Mouse (Mus musculus): ENCODE data around the gene Mief1.

Mief1 gene

DNA sequence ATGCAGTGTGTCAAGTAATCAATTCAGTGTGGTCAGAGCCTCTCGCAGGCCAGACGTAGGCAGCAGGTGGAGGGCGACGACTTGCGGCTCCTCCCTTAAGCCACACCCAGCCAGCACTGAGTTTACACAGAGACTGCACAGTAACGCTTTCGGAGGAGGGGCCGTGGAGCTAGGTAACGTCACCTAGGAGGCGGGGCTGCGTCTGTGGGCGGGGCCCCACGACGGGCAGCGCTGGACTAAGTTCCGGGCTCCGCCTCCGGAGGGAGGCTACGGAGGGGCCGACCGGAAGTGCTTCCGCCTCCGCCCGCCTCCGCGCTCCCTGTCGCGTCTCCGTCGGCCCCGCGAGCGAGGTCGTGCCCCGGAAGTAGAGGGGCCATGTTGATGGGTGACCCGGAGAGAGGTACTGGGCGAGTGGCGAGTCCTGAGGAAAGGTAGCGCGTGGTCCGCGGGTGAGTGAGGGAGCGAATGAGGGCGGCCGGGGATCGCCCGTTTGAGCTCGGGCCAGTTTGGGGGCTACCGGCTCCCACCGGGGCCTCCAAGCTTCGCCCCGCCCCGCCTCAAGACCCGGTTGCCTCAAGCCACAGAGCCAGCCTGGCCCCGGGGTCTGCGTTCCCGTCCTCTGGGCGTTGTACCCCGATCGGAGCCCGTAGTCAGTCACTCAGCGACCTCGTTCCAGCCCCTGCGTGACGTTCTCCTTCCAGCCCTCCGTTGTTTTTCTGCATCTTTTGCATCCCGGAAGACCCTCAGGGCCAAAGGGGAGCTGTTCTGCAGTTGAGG lies at the start of gene Mief1:
Gene Mief1 (plus strand): TSS at position 286 of the 777 bp plus-strand sequence.
- CTCF ChIA-PET, result interaction anchor here (0.7 kb wide), 1 partner anchor 299 kb away, joined by 4 read pairs; no protein-coding TSS in a partner anchor

DNA sequence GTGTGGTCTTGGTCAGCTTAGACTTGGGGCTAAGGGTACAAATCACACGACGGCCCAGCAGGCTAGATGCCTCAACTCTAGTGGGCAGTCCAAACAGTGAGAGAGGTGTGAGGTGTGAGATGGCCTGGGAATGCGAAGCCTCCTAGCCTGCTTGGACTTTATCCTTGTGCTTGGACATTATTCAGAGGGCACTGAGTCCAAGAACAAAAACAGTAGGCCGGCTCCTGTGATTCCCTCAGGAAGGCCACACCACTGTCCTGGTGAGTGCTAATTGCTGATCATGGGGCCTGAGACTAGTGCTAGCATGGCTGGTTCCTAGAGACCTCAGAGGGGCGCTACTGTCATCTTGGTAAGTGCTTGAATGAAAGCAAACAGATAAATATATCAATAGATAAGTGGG lies 44.9 kb upstream of the Mief1 start:
- CTCF ChIA-PET, result no interaction called here

DNA sequence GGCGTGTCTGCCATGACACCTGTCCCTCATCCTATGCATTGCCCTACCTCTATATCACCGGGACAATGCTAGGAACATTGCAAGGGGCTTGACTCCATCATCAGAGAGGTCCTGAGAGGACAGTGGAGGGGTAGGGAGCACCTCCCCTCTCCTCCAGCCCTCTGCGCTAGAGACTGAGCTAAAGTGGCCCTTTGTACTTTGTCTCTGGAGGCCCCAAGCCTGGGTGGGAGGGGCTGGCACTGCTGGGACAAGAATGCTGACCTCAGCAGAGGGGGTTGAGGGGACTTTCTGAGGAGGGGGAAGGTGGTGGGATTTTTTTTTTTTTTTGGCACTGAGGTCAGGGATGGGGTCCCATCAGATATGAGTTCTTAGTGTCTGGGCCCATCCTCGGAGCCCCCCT lies 43.7 kb upstream of the Mief1 start:
- CTCF ChIA-PET, result no interaction called here

DNA sequence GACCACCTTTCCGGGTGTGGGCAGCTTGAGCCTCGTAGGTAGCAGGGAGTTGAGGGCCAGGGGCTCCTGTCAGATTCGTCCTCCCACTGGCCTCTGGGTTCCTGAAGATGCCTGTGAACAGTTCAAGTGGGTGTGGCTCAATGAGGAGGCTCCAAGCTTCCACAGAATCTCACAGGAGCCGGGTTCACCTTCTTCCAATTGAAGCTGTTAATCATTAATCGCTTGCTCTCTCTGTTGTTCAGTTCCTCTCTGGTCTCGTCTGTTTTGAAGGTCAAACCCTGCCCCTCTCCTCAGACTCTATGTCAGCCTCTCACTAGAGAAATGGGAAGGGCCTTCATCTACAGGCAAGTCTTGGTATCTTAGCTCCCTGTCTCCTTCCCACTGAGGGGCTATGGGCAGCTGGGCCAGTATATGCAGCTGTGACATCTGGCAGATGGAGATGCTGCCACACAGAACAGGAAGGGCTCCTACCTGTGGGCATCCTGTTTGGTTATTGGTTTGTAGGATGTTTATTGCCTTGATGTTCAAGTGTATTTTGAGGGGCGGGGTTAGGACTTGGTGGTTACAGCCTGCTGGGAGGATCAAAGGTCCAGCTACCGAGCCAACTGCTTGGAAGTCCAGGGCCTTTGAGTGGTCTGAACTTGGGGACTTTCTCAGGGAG lies 42.1 kb upstream of the Mief1 start:
- CTCF ChIA-PET, result no interaction called here

DNA sequence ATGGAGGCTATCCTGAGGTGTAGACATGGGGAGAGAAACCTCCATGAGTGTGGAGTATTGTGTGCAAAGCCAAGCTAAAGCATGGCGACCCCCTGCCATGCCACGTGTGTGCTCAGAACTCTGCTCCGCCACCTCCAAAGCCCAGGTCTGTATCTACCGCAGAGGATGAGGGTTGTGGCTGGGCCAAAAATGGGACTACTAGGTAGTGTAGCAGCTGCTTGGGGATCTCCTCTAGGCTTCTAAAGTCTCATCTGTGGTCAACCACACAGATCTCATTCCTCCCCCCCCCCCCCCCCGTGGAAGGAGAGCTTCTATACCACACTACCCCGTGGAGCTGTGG lies 41.6 kb upstream of the Mief1 start:
- CTCF ChIA-PET, result no interaction called here

DNA sequence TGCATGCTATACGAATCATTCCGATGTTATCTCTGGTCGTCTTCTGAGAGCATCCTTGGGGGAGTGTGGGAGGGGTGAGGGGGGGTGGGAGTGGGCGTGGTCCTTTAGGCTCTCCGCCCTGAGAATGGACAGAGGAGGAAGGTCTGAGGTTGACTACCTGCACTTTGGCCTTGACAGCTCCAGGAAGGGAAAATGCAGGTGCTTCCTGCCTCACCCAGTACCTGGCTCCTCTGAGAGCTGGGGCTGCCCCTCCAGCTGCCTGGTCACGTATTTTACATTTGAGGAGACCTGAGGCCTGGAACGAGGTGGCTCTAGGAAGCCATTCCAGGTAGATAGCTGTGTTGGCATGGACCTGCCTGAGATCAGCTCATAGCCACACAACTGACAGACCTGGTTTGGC lies 41.0 kb upstream of the Mief1 start:
- CTCF ChIA-PET, result no interaction called here

DNA sequence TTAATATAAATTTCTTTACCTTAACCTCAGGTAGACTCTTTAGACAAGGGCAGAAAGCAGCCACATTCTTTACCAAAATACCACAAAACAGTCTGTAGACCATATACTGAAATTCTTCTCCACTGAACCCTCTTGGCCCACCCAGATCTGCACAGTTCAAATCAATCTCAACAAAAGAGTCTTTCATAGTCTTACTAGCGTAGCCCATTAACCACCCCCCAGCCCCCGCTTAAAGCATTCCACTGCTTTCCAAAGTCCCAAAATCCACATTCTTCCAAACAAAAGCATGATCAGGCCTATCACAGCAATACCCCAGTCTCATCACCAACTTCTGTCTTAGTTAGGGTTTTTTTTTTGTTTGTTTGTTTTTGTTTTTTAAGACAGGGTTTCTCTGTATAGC lies 34.3 kb upstream of the Mief1 start:
- CTCF ChIA-PET, result no interaction called here

DNA sequence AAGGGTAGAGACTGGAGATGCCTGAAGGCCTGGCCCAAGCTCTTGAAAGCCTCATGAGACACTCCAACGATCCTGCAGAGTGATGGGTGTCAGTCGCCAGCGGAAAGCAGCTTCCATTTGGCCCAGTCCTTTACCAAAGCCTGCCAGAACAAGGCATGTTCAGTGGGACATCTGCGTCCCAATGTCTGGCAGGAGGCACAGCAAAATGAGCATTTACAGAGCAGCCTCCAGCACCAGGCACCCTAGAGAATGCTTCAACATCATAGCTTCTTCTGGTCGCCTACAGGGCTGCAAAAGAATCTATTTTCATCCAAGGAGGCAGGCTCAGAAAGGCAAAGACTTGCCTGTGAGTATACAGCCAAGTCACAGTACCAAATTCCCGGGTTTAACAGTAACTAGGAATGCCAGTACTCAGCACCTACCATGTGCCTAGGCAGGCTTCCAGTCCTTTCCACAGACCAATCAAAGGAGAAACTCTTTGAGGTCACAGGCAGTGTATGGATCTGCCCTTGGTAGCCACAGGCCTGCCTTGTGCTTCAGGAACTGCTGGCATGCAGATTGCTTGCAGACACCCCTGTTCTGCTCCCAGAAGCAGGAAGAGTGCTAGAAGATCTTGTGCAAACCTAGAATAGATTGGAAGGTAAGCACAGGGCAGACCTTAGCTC lies 31.6 kb upstream of the Mief1 start:
- CTCF ChIA-PET, result interaction anchor here (0.5 kb wide), 1 partner anchor 514 kb away, joined by 4 read pairs; no protein-coding TSS in a partner anchor

DNA sequence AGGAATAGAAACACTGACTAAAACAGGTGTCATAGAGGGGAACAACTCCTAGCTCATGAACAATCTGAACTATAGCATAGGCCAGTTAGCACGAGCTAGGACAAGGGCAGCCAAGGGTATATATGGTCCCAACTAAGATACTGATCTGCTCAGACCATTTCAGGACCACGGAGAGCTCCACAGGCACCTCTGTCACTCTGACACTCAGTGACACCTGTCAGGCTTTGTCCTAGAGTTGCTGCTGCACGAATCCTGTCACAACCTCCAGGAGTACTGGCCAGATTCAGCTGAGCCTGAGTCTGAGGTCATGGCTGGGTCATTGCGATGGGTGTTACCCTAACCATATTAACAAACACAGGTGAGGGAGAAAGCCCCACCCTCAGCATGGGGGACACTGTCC lies 30.4 kb upstream of the Mief1 start:
- CTCF ChIA-PET, result no interaction called here

DNA sequence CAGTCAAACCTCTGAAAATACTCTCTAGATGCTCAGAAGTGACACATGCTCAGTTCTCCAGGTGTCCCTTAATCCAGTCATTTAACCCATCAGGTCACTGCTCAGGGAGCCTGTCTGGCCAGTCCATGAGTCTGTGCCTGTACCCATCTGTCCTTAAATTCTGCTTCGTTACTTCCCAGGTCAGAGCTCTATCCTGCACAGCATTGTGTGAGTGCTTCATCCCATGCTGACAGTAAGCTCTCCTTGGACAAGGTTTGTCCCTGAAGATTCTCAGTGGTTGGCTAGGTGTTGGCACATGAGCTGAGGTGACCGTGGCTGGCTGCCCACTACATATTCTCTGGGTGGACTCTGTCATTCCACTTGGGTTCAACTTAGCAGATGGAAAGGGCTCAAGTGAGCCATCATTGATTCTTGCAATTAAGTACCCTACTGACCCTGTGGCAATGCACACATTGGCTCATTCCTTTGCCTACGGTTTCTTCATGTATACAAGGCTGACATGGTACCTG lies 27.7 kb upstream of the Mief1 start:
- CTCF ChIA-PET, result no interaction called here

DNA sequence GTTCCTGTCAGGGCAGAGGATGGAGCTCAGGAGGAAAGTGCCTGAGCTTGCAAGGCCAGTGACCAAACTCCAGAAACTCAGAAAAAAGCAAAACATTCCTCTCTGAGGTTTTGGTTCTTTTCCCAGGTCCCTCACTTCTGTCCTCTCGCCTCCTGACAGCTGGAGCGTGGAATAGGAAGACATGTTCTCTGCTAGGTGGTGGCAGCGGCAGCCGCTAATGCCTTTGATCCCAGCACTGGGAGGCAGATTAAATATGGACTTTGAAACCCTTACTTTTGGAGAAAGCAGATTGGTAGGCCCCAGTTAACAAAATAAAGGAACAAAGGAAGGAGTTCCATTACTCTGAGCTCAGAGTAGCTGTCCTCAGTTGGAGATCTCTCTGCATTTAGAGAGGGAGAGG lies 25.4 kb upstream of the Mief1 start:
- CTCF ChIA-PET, result no interaction called here

DNA sequence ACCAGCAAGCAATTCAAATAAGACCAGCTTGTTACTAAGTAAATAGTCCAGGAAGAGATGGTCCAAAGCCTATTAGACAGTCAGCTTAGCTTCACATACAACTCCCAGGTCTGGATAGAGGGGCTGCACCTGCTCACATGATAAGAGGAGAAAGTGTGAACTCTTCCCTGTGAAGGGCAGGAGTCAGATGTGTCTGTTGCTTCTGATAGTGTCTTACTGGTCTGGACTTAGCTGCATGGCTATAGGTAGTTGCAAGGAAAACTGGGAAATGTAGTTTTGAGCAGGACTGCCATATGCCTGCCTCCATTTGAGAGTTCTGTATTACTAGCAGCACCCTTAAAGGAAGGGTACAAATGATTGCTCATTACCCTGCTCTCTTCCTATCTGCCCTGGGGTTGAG lies 20.1 kb upstream of the Mief1 start:
- CTCF ChIA-PET, result interaction anchor here (0.6 kb wide), 1 partner anchor 484 kb away, joined by 3 read pairs; no protein-coding TSS in a partner anchor

DNA sequence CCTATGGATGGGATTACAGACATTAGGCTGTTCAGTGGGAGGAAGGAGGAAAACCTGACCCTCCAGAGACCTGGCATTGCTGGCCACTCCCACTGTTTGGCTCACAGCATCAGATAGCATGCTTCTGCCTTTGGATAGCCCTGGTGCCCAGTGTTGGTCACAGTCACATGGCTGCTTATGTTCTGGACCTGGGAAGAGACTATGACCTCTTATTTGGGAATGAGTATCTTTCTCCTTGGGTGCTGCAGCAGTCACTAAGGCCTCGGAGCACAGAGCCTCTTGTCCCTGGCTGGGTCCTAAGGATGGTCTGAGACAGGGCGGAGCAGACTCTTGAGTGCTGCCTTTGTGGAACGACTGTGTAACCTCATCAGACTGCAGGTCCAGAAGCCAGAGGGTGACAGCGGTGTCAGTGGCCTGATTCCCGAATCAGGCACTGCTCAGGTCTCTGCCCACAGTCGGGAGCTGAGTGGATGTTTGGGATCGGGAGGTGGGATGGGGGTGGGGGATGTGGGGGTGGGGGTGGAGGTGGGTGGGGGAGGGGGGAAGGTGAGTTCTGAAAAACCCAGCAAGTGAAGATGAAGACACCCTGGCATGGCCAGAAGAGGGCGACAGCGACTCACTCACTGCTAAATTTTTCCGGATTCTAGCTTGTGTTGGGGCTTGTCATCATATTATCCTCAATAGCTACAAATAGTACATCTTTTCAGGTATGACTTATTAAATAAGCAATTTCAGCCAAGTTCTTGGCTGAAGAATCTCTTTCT lies 17.9 kb upstream of the Mief1 start:
- CTCF ChIA-PET, result interaction anchor here (1.7 kb wide), 1 partner anchor 9 kb away, joined by 4 read pairs; no protein-coding TSS in a partner anchor

DNA sequence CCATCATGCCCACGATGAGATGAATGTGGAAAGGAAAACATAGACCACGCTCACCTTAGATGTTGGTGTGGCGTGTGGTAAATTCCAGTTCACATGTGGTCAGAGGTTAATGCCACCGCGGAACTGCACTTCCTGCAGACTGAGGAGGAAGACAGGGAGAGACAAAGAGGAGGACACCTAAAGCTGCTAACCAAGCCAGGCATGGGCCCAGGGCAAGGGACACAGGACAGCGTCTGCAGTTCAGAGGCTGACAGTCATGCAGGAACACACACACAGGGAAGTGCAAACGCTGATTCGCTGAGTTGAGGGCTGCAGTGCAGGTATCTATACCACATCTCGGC lies 17.4 kb upstream of the Mief1 start:
- CTCF ChIA-PET, result interaction anchor here (1.7 kb wide), 1 partner anchor 9 kb away, joined by 4 read pairs; no protein-coding TSS in a partner anchor

DNA sequence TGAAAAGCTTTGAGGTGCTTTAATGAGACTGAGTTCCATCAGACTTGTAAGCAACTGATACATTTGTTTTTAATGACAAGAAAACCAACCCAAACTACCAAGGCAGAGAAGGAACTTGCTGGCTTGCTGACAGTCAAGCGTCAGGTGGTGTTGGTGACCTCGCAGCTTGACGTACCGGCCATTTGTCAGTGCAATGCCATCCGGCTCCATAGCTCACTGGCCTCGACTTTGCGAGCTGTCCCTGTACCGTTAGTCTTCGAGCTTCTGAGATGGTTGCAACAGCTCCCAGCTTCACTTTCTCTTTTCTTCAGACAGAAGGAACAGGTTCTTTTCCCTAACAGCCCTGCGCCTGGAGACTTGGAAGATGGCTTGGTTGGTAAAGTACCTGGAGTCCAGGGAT lies 16.3 kb upstream of the Mief1 start:
- CTCF ChIA-PET, result interaction anchor here (0.6 to 1.7 kb wide), 3 partner anchors 8 to 958 kb away, joined by 4 to 5 read pairs (median 5); no protein-coding TSS in a partner anchor

DNA sequence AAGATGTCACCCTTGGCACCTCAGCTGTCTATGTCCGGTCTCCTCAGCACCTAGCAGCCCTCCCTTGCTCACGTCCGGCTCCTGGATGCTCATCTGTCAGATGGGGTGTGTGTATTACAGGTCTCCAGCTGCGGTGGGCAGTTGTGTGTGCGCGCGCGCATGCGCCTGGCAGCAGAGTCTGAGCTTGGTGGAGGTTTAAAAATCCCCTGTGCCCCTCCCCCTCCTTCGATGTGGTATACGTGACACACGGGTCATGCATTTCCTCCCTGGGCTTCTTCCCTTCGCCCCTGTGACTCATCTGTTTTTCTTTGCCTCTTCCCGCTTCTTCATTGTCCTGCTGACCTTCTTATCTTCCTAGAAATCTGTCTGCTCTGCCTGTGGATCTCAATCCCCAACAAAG lies 14.6 kb upstream of the Mief1 start:
- CTCF ChIA-PET, result no interaction called here

DNA sequence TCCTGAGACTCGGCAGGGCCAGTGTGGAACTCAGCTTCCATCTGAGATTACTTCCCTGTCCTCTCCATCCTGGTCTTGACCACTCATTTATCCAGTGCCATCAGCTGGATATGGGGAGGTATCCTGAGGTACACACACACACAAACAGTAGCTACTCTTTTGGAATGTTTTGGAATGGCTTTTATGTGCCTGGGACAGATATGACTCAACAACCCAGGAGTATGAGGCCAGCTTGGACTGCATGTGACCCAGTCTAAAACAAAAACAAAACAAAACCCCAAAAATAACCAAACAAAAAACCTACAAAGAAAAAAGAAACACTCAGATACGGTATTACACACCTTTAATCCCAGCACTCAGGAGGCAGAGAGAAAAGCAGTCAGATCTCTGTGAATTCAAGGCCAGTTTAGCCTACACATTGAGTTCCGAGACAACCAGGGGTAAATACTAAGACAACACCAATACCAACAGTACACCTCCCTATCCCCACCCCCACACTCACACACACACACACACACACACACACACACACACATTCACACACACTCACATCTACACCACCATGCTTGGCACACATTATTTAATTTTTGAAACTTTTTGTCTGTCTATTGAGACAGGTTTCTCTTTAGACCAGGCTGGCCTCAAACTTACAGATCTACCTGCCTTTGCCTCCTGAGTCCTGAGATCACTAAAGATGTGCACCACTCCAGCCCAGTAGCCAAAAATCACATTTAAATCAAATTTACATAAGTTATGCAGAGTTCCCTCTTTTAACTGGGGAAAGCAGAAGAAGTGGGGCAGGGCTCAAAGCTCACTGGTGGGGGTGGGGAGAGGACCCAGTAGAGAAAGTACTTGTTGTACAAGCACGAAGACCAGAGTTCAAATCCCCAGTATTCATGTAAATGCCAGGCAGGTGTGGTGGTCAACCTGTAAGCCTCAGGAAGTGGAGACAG lies 13.8 kb upstream of the Mief1 start:
- CTCF ChIA-PET, result interaction anchor here (0.6 kb wide), 1 partner anchor 988 kb away, joined by 3 read pairs; no protein-coding TSS in a partner anchor

DNA sequence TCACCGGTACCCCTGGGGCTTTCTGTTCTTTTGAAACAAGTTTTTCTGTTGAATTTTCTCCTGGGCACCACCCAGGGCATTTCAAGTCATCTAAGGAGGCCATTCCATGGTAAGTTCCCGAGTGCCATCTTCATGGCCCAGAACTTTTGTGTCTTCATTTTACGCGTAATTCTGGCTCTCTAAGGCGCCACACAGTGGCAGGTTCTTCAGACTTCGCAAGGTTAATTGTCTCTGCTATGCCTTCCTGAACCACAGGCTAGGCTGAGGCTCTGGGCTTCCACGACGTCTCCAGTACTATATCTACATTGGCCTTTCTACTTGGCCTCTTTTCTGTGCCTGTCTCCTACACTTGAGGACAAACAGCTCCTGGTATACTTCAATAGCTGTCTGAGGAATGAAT lies 12.8 kb upstream of the Mief1 start:
- CTCF ChIA-PET, result no interaction called here

DNA sequence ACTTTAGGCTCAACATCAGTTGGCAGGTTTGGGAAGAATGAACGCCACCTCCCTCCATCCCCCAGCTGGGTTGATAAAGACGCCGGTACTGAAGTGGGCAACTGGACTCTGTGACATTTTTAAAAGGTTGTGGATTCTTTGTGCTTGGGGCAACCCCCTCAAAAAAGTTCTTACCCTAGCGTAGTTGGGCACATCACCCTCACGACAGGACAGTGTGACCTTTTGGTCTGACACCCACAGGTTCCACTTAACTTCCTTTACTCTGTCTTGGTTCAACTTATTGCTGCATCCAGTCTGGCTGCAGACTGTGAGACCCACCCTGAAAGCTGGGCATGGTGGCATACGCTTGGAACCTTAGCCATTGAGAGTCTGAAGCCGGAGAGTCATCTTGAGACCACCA lies 10.1 kb upstream of the Mief1 start:
- CTCF ChIA-PET, result no interaction called here

DNA sequence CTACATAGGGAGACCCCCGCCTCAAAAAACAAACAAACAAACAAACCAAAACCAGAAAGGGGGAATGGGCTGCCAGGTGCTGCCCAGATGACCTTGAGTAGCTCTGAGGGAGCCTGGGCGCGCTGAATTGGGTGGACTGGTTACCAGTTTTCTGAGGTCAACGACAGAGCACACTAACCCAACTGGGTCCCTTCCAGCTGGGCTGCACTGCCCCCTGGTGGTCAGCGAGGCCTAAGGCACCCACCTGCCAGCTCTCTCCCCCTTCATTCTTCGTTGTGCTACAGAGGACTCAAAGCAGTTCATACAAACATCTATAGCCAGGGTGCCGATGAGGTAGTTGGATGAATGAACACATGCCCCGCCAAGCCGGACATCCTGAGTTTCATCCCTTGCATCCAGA lies 8.6 kb upstream of the Mief1 start:
- CTCF ChIA-PET, result interaction anchor here (0.5 to 1.5 kb wide), 4 partner anchors 8 to 1170 kb away, joined by 3 to 4 read pairs (median 3); partner anchors contain the start of gene Rps19bp1

DNA sequence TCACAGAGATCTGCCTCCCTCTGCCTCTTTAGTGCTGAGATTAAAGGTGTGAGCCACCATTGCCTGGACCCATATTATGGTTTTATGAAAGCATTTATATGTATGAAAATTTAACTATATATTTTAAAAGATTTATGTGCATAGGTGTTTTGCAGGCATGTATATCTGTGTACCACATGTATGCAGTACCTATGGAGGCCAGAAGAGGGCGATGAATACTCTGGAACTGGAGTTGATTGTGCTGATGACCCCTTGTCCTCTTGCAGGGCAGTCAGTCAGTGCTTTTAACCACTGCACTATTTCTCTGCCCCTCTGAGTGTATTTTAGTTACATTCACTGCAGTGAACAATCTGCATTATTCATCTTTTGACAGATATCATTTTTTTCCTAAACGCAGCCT lies 8.0 kb upstream of the Mief1 start:
- CTCF ChIA-PET, result interaction anchor here (1.0 to 1.5 kb wide), 2 partner anchors 9 to 38 kb away, joined by 3 to 4 read pairs; partner anchors contain the start of gene Rps19bp1
